Mouse (Mus musculus): ENCODE measurements around the gene Fap. TPM values are rescaled to one million over a fixed set of nuclear protein-coding genes. Genes with fewer than 3 reads are reported as not detected.

Gene Fap
- total RNA-seq, 1 experiment from 2014 or later: 2.5 TPM

GRCm38 (mm10) chr2:62526399-62526798, 47.5 kb downstream of the Fap start:
- DNase-seq: no peak

- DNase-seq: no peak
Observed at GRCm38 (mm10) chr2:62517790-62518189, 56.1 kb downstream of the Fap start.

DNA sequence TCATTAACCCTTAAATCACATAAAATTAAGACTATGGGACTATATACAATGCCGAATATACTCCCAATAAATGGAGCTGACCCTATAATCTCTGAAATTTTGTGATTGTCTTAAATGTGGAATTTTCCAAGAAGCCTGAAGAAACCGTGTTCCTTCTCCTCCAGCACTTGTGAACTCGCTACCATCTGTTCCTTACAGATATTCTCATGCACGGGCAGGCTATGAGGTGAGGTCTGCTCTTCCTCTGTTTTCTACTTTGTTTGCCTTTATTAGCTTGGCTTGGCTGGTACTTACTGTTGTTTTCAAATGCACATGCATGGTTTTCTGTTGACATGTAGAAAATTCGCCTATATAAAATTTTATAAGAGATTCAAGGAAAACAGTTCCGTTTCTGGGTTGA, 59.4 kb downstream of the Fap start:
- no peak for DNase-seq

DNA sequence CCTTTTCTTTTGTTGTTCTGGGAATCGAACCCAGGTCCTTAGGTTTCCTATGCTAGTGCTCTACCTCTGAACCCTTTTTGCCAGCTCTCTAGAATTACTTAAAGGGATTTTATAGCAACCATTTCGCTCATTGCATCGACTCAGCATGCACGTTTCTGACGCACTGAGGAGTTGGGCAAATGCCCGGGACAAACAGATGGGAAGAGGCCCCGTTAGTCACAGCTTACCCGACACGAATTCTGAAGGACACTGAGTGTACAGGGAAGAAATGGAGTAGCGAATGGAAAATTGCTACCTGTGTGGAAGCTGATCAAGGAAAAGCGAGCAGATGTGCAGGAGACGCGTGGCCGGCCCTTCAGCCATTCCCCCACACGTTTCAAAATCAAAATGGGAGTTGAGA, 60.4 kb downstream of the Fap start:
- peak; percentile 10 for DNase-seq

DNA sequence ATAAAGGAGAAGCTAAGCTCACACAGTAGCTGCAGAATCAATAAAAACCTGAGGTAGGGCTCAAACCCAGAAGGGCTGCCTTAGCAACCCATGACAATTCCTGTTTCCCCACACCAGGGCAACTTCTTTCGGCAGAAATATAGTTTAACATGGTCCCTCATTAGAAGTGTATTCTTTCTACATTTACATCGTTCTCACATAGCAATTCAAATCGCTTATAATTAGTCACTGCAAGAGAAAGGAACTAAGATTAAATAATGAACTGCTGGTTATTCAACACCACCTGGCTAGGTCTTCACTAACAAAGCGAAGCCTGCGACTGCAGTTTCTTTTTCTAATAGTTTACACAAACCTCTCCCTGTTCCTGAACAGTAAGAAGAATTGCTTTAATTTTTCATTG, 66.7 kb downstream of the Fap start:
- DNase-seq: no peak

DNA sequence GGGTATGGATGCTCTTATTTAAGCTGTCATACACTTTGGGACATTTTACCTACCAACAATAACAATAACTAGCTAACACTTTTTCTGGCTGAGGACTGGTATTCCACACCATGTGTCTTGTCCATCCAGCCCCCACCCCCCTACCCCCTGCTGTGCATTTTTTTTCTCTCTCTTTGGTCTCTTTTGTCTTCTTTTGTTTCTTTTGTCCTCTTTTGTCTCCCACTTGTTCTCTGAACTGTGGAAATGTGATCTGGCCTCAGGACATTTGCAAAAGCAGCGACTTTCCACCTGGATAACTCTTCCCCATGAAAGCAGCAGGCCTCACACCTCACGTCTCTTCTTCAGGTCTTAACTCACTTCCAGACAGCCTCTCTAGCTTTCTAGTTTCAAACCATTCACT, 67.4 kb downstream of the Fap start:
- no peak for DNase-seq

- DNase-seq: no peak
Observed at GRCm38 (mm10) chr2:62504269-62504796, 69.5 kb downstream of the Fap start.

GRCm38 (mm10) chr2:62503326-62503725, 70.5 kb downstream of the Fap start:
- no peak for DNase-seq

DNA sequence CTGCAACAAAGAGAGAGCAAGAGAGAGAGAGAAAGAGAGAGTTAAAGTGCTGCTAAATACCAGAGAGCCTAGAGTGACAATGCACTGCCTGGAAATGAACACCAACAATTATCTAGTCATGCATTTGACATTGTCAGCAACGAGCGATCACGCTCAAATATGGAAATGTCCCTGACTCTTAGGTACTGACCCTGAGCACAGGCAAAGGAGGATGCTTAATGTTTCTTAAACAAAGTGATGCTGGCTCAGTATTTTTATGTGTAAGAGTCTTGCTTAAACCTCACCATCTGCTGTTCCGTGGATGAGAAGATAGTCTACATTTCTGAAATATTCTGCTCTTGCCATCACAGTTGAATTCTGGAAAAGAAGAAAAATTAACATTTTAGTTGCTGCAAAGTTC, 71.4 kb downstream of the Fap start:
- no peak for DNase-seq

GRCm38 (mm10) chr2:62498821-62499220, 75.1 kb downstream of the Fap start:
- no peak for DNase-seq

DNA sequence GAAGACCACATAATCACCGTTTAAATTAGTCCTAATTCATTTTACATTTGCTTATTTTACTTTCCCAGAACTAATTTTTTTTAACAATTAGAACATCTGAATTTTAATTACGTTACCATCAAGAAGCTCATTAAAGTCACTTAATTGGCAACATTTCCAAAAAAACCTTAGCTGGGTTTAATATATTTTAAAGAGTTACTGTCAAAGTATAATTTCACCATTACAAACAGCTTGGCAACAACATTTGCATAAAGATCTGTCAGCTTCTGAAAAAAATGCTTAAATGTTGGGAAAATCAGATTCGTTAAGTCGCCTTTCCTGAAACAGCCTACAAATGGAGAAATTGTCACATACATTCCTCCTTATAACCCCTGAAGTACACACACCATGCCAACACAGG, 75.8 kb downstream of the Fap start:
- no peak for DNase-seq

DNA sequence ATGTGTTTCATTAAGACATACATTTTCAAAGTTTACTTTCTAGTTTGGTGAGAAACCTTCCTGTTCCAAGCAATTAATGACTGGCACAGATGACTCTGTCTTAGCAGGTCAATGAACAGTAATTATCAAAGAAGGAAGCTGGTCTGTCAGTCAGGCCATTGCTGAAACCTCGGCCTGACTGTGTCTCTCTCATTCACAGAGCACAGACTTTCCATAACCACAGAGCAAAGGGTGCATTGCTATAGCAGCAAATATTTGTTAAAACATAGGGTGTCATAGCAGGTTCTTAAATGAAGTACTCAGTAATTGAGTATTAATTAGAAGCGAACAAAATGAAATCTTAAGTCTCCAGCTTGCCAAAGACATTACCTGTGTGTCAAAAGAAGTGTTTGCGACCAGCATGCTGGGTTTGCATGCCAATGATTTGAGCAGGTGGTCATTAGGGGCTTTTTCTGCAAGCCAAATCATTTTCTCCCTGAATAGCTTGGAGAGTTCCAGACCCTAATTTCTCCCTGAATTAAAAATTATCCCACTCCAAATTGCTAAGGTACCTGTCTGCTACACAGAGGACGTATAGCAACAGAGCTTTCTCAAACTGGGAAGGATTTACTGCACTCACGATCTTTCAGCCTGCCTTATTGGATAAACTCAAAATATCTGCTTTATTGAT, 76.4 kb downstream of the Fap start:
- no peak for DNase-seq

GRCm38 (mm10) chr2:62495407-62495806, 78.5 kb downstream of the Fap start:
- no peak for DNase-seq

GRCm38 (mm10) chr2:62489832-62490231, 84.0 kb downstream of the Fap start:
- no peak for DNase-seq

- no peak for DNase-seq
Observed at GRCm38 (mm10) chr2:62484906-62485305, 89.0 kb downstream of the Fap start.

- DNase-seq: no peak
Observed at GRCm38 (mm10) chr2:62483550-62483949, 90.3 kb downstream of the Fap start, which contains the start of gene Gcg. Gcg (minus strand) TSS chr2:62483650.

GRCm38 (mm10) chr2:62480285-62481198, 93.3 kb downstream of the Fap start:
- DNase-seq: no peak

GRCm38 (mm10) chr2:62469551-62469950, 104.3 kb downstream of the Fap start:
- DNase-seq: no peak

- DNase-seq: no peak
Observed at GRCm38 (mm10) chr2:62463287-62463686, 110.6 kb downstream of the Fap start.

GRCm38 (mm10) chr2:62462174-62462573, 111.7 kb downstream of the Fap start:
- no peak for DNase-seq

- no peak for DNase-seq
Observed at GRCm38 (mm10) chr2:62460815-62461450, 112.9 kb downstream of the Fap start.

GRCm38 (mm10) chr2:62460231-62460710, 113.6 kb downstream of the Fap start:
- no peak for DNase-seq
